Mouse (Mus musculus) cerebellum, adult 2 months (tissue): Measurements from ENCODE around the gene Rpl23a. TPM values are rescaled to one million over a fixed set of nuclear protein-coding genes. Genes with fewer than 3 reads are reported as not detected.

Source experiments
- DNase-seq, 2 experiments: peaks; one replicate each; pipeline ENCODE4 v3.0.0; 2021
- H3K27ac ChIP-seq: fragments of 200-500 bp; 2 replicates; pipeline ENCODE4 v1.5.1; 2012; ENCODE audit warnings: low read length, control low read depth, inconsistent platforms; ENCODE audit not compliant: insufficient read depth
- H3K27me3 ChIP-seq: fragments of 200-500 bp; 2 replicates; pipeline ENCODE4 v1.6.1; 2012; ENCODE audit warnings: inconsistent platforms, mild to moderate bottlenecking, low read length, moderate library complexity; ENCODE audit not compliant: control insufficient read depth, insufficient read depth
- H3K4me1 ChIP-seq: fragments of 200-500 bp; 2 replicates; pipeline ENCODE4 v1.6.1; 2011; ENCODE audit warnings: low read length; ENCODE audit not compliant: control insufficient read depth, insufficient read depth
- H3K4me3 ChIP-seq: fragments of 200-500 bp; replicated peaks from 2 replicates; pipeline ENCODE3; 2011; ENCODE audit warnings: mild to moderate bottlenecking, low read depth, low read length, control low read depth; ENCODE audit not compliant: insufficient read depth
- CTCF ChIP-seq: fragments of 200-500 bp; IDR thresholded peaks from 2 replicates; pipeline ENCODE4 v1.5.1; 2011; ENCODE audit warnings: low read depth, mild to moderate bottlenecking, control low read depth, low read length, moderate library complexity, borderline replicate concordance; ENCODE audit not compliant: insufficient read depth
- POLR2A ChIP-seq: fragments of 200-500 bp; IDR thresholded peaks from 2 replicates; pipeline ENCODE4 v1.6.1; 2011; ENCODE audit warnings: low read length, control low read depth, borderline replicate concordance; ENCODE audit not compliant: insufficient read depth
- WGBS: fragments of 180-500 bp; shearing (Covaris S2); methylation state at CpG from one replicate; pipeline ENCODE4 v1.1.7; 2018; 5-methylcytosine and 5-hydroxymethylcytosine counted together
- polyA plus RNA-seq: library from polyadenylated mRNA; depleted of rRNA; stranded (reverse); fragments of >200 nt; gene quantifications from 2 replicates; pipeline ENCODE4 v1.2.3, GENCODE M21; 2012

Gene Rpl23a
- polyA plus RNA-seq, 1 experiment: 1,182 TPM

DNA sequence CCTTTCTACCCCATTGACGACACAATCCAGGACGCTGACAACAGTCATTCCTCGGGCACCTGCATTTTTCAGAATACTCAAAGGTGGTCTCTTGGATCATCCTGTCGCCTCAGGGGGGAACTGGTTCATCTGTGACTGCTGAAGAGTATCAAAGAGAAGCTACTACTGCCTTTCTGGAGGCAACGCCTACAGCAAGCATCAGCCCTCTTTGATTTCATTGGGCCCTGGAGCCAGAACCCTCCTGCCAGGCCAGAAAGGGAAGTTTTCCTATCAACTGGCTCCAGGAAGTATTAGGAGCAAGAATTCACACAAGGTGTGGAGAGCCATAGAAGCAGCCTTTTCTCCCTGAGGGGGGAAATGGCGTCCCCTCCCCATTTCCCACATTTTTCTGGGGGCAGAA is 16.7 kb downstream of the Rpl23a start:
- WGBS: 93% methylated on average over 6 of the region's 6 CpGs
- H3K4me1 ChIP-seq: peaks cover 3% of the 10 kb centered on the region; the same call in 1 of the 2 replicates
- DNase-seq: no peak
- H3K4me3 ChIP-seq: no peak overlapping the region
- no peak for TF ChIP-seq CTCF
- TF ChIP-seq POLR2A: no peak
- no peaks in the 10 kb centered on the region for H3K27me3 ChIP-seq
- no peak overlapping the region for H3K27ac ChIP-seq

DNA sequence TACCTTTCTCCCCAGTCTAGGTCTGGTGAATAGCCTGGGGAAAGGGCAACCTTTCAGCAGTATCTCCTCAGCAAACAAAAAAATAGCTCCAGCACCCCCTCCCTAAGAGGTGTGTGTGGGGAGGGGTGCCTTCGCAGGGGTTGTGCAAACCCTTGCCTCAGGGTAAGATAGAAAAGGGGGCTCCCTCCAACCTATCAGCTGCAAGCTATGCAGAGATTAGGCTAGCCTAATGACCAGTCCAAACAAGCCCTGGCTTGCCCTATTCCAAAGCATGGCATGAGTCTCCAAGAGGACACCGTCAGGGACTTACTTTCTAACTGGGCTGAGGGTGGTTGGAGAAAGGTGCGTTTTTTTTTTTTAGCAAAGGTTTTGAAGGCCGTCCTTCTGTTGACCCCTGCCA is 17.2 kb downstream of the Rpl23a start:
- no peak overlapping the region for H3K4me3 ChIP-seq
- H3K27ac ChIP-seq: no peak overlapping the region
- TF ChIP-seq POLR2A: no peak
- TF ChIP-seq CTCF: no peak
- 59% methylated on average over 4 of the region's 4 CpGs for WGBS
- H3K4me1 ChIP-seq: peaks cover 3% of the 10 kb centered on the region; the same call in 1 of the 2 replicates
- no peak for DNase-seq
- no peaks in the 10 kb centered on the region for H3K27me3 ChIP-seq

DNA sequence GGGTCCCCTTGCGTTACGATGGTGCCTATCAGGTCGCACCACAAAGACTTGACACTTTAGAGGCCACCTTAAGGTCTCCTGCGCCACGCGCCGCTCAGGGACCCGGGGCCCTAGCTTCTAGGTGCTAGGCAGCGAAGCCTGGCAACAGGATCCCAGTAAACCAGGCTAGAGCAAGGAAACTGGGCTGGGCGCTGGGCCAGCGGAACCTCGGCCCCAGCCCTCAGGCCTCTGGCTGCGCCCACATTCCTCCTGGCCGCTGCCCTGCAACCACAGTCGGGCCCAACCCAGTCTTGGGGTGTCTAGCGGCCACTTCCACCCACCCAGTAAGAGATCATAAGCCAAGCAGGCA is 17.6 kb downstream of the Rpl23a start:
- 1% methylated on average over 16 of the region's 16 CpGs for WGBS
- no peak for DNase-seq
- H3K27ac ChIP-seq: no peak overlapping the region
- TF ChIP-seq CTCF: no peak
- TF ChIP-seq POLR2A: no peak
- no peaks in the 10 kb centered on the region for H3K27me3 ChIP-seq
- peaks cover 3% of the 10 kb centered on the region; the same call in 1 of the 2 replicates for H3K4me1 ChIP-seq
- peak overlapping the region; percentile 91 for H3K4me3 ChIP-seq

DNA sequence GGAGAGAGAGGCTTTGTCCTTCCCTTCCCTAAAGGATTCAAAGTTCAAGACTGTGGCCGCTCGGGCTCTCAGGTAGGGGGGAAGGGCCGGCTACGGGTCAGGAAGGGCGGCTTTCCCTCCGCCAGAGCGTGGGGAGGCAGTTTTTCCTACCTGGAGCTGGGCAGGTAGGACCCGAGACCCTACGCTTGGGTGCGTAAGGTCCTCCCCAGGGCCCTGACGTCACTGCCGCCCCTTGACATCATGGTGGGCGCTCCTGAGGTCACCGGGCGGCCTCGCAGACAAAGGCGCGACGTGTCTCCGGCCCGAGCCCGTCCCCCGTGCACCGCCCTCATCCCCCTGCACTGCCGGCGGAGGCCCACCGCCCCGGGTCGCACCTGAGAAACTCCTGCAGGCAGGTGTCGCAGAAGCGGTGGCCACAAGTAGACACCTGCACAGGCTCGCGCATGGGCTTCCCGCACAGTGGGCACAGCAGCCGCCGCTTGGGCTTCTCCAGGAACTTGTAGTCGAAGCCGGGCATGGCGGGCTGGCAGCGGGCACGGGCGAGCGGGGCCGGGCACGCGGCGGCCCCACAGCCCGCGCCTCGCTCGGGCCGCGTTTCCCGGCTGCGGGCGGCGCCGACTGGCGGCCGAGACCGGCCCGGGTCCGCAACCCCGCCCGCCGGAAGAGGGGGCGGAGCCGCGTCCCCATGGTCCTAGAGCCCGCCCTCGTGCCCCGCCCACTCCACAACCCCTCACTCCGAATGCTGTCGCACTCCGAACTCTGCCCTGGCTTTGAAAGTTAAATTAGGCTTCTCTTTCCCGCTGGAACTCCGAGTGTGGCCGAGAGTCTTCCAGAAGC is 18.2 kb downstream of the Rpl23a start, which contains the start of gene Traf4:
Gene Traf4, minus strand, starts transcription at position 666 of the 837 bp plus-strand sequence.
- no peak within 1 kb of the TSS for H3K27ac ChIP-seq
- TF ChIP-seq POLR2A (no peak), CTCF (0 out of 2 replicates have a peak, but pooled peaks have one; percentile 10)
- 1% methylated on average over 76 of the region's 78 CpGs for WGBS
- peak within 1 kb of the TSS; percentile 91 for H3K4me3 ChIP-seq
- peaks cover 3% of the 10 kb centered on the region; the same call in 1 of the 2 replicates for H3K4me1 ChIP-seq
- no peaks in the 10 kb centered on the region for H3K27me3 ChIP-seq
- DNase-seq: peak; percentile 77 to 78

DNA sequence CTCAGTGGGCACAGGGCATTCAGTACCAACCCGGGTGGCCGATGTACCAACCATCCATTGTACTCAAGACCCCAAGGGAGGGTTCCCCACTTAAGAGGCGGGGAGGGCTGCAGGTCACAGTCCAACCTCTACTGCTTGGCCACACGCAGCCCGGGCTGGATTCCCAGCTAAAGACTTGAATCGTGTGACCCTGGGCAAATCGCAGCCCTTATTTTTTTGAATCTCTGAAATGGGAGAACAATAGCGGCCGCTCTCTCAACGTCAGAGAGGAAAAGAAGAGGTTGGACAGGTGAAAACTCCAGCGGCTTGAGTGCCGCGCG is 18.8 kb downstream of the Rpl23a start:
- peak overlapping the region; percentile 64 for H3K4me3 ChIP-seq
- H3K27me3 ChIP-seq: no peaks in the 10 kb centered on the region
- peaks cover 3% of the 10 kb centered on the region; the same call in 1 of the 2 replicates for H3K4me1 ChIP-seq
- no peak for TF ChIP-seq CTCF
- H3K27ac ChIP-seq: no peak overlapping the region
- no peak for DNase-seq
- WGBS: 4% methylated on average over 14 of the region's 14 CpGs

DNA sequence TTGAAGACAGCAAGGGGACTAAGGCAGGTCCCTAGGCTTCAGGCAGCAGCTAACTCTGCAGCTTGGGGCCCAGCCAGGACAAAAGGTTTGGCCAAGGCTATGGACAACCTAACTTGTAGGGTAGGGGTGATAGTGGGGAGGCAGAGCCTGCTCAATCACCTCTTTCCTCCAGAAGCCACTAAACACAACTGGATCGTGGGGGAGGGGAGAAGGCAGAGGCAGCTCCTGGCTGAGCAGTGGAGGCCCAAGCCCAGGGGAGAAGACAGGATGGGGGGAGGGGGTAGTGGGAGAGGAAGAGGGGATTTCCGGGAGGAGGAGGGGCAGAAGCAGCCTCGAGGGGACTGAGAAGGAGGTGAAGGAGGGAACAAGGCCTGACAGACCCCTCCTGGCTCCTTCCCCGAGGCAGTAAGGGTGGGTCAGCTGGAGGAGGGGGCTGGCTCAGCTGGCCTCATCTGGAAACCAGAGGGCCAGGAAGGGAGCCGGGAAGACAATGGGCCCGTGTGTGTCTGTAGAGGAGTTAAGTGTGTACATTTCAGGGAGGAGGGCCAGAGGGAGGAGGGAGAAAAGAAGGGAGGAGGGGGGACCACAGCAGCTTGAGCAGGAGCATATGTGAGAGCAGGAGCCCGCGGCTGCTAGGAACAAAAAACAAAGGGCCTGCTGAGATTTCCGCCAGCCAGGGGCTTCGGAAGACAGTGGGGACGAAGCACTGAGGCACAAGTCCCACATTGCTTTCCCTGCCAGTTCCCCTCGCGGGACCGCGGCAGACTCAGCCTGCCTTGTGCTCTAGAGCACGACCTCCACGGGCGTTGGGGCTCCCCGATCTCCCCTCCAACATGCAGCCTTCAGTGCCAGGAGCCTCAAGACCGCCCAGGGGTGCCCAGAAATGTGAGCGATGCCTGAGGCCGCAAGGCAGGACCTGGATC is 19.4 kb downstream of the Rpl23a start:
- WGBS: 3% methylated on average over 22 of the region's 22 CpGs
- DNase-seq: peak in 1 of 2 experiments; percentile 40
- H3K4me3 ChIP-seq: peak overlapping the region; percentile 64
- H3K27ac ChIP-seq: no peak overlapping the region
- TF ChIP-seq CTCF (no peak), POLR2A (no peak)
- peaks cover 3% of the 10 kb centered on the region; the same call in 1 of the 2 replicates for H3K4me1 ChIP-seq
- no peaks in the 10 kb centered on the region for H3K27me3 ChIP-seq

DNA sequence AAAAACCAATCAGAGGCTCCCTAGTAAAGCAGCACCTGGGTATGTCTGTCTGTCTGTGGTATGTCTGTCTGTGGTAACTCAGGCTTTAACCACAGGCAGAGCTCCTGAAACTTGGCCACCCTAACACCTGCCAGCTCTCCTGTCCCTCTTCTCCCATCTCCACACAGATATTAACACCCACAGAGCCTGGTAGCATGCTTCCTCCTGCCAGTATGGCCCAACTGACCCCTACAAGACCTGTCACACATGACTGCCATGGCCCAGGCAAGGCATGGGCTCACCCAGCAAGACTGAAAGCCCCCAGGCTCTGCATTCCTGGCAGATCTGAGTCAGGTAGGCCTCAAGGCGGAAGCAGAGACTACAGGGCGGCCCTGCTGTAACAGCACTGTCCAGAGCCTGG is 20.3 kb downstream of the Rpl23a start:
- H3K4me3 ChIP-seq: no peak overlapping the region
- no peaks in the 10 kb centered on the region for H3K27me3 ChIP-seq
- no peak for DNase-seq
- 92% methylated on average over 2 of the region's 2 CpGs for WGBS
- TF ChIP-seq CTCF (no peak), POLR2A (no peak)
- H3K27ac ChIP-seq: no peak overlapping the region
- peaks cover 3% of the 10 kb centered on the region; the same call in 1 of the 2 replicates for H3K4me1 ChIP-seq
